Mouse (Mus musculus): Measurements from ENCODE around the gene Eftud2. TPM values are rescaled to one million over a fixed set of nuclear protein-coding genes. Genes with fewer than 3 reads are reported as not detected.

Gene Eftud2
- 148 and 168 TPM in 2 replicates for polyA plus RNA-seq (2014; fragmentation: Nextera tagmentation; extraction: Ambion mirVana)

DNA sequence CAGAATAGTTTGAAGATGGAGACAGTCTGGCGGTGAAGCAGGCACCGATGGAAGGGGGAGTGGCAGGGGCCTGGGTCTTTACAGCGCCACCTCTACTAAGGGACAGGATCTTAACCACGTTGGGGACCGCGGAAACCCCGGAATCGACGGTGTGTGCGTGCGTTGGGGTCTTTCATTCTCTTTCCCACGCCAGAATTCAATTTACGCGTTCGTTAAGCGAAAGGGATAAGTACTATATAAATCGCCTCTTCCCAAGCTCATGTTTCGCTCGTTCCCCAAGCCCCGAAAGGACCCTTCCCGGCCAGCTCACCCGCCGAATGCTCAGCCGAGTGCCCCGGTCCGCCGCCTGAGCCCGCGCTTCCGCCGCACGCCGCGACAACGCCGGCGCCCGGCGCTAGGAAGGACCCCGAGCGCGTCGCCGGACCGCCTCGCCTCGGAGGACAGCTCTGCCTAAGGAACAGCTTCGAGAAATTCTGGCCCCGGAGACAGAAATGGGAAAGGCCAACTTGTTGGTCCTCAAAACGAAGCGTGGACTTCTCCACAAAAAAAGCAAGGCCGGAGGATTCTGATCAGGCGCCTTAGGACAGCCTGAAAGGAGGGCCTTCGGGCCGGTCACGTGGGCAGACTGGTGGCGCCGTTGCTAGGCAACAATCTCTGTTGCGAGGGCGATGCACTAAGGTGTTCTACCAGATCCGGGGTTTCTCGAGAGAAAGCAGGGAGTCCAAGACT lies at the start of gene Eftud2, which contains the start of gene Ccdc103:
Gene Eftud2, minus strand, starts transcription at position 401 of the 729 bp plus-strand sequence.
Gene Ccdc103, plus strand, starts transcription at position 620 of the 729 bp plus-strand sequence.
- H3K36me3 ChIP-seq (ENCODE audit: control insufficient read depth, insufficient read depth, low read length), result peaks cover 17% of the 10 kb centered on the region; the same call in 1 of the 2 replicates
- peak within 1 kb of the TSS; percentile 91 for H3K4me3 ChIP-seq (ENCODE audit: low read depth, low read length)
- peak within 1 kb of the TSS; percentile 80 for H3K4me2 ChIP-seq (replicated peaks; ENCODE audit: low read depth, low read length)
- peaks cover 11% of the 10 kb centered on the region for H3K4me1 ChIP-seq (ENCODE audit: control insufficient read depth, insufficient read depth, low read length)
- H3K9ac ChIP-seq (replicated peaks; ENCODE audit: low read depth, low read length), result peak within 1 kb of the TSS; percentile 74
- H3K27ac ChIP-seq (ENCODE audit: low read length), result peak within 1 kb of the TSS; percentile 87
- peak; percentile 90 for ATAC-seq (ENCODE audit: insufficient number of reproducible peaks, insufficient read depth, low FRiP score, low read depth)
- H3K27me3 ChIP-seq (ENCODE audit: control insufficient read depth, insufficient read depth, low read length), result no peaks in the 10 kb centered on the region
- under 1% methylated on average over 62 of the region's 62 CpGs for WGBS
- no peaks in the 10 kb centered on the region for H3K9me3 ChIP-seq (ENCODE audit: control insufficient read depth, low read depth, low read length)

DNA sequence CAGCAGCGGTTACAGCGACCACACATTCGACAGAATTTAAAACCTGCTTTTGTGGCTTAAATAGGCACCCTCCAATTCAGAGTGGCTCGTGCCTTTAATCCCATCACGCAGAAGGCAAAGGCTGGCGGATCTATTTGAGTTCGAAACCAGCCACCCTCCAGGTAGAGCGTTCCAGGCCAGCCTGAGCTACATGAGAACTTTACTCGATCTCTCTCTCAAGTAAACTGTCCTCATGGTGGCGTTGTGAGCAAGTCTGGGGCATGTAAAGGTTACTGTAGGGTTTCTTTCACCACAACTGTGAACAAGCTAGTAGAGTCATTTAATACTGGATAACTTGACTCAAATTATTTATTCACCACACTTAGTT lies 44.5 kb upstream of the Eftud2 start:
- peak; percentile 34; the same call in 1 of the 2 replicates for ATAC-seq (ENCODE audit: insufficient number of reproducible peaks, insufficient read depth, low FRiP score, low read depth)
- Histone ChIP-seq H3K9me3 (ENCODE audit: control insufficient read depth, low read depth, low read length) (no peaks in the 10 kb centered on the region), H3K4me3 (ENCODE audit: low read depth, low read length) (peak overlapping the region; percentile 72), H3K36me3 (ENCODE audit: control insufficient read depth, insufficient read depth, low read length) (no peaks in the 10 kb centered on the region), H3K4me2 (replicated peaks; ENCODE audit: low read depth, low read length) (peak overlapping the region; percentile 50), H3K4me1 (ENCODE audit: control insufficient read depth, insufficient read depth, low read length) (peaks cover 13% of the 10 kb centered on the region; the same call in 1 of the 2 replicates), H3K27ac (ENCODE audit: low read length) (peak overlapping the region; percentile 95), H3K9ac (replicated peaks; ENCODE audit: low read depth, low read length) (peak overlapping the region; percentile 49), H3K27me3 (ENCODE audit: control insufficient read depth, insufficient read depth, low read length) (no peaks in the 10 kb centered on the region)
- 2% methylated on average over 10 of the region's 10 CpGs for WGBS

- Histone ChIP-seq H3K9ac (replicated peaks; ENCODE audit: low read depth, low read length) (peak within 1 kb of the TSS; percentile 49), H3K4me2 (replicated peaks; ENCODE audit: low read depth, low read length) (peak within 1 kb of the TSS; percentile 50), H3K36me3 (ENCODE audit: control insufficient read depth, insufficient read depth, low read length) (no peaks in the 10 kb centered on the region), H3K27me3 (ENCODE audit: control insufficient read depth, insufficient read depth, low read length) (no peaks in the 10 kb centered on the region), H3K4me1 (ENCODE audit: control insufficient read depth, insufficient read depth, low read length) (peaks cover 13% of the 10 kb centered on the region; the same call in 1 of the 2 replicates), H3K9me3 (ENCODE audit: control insufficient read depth, low read depth, low read length) (no peaks in the 10 kb centered on the region), H3K4me3 (ENCODE audit: low read depth, low read length) (peak within 1 kb of the TSS; percentile 72), H3K27ac (ENCODE audit: low read length) (peak within 1 kb of the TSS; percentile 95)
- WGBS, result under 1% methylated on average over 62 of the region's 62 CpGs
- peak; percentile 94 for ATAC-seq (ENCODE audit: insufficient number of reproducible peaks, insufficient read depth, low FRiP score, low read depth)
Measured at GRCm38 (mm10) chr11:102924557-102925350, 44.0 kb upstream of the Eftud2 start, which contains the start of gene Kif18b. Gene Kif18b, minus strand, starts transcription at chr11:102925124.

GRCm38 (mm10) chr11:102921491-102921890 lies 40.7 kb upstream of the Eftud2 start:
- peaks cover 13% of the 10 kb centered on the region; the same call in 1 of the 2 replicates for H3K4me1 ChIP-seq (ENCODE audit: control insufficient read depth, insufficient read depth, low read length)
- WGBS, result 65% methylated on average over 6 of the region's 6 CpGs
- H3K4me2 ChIP-seq (replicated peaks; ENCODE audit: low read depth, low read length), result no peak overlapping the region
- no peaks in the 10 kb centered on the region for H3K27me3 ChIP-seq (ENCODE audit: control insufficient read depth, insufficient read depth, low read length)
- ATAC-seq (ENCODE audit: insufficient number of reproducible peaks, insufficient read depth, low FRiP score, low read depth), result no peak
- H3K9me3 ChIP-seq (ENCODE audit: control insufficient read depth, low read depth, low read length), result no peaks in the 10 kb centered on the region
- H3K27ac ChIP-seq (ENCODE audit: low read length), result no peak overlapping the region
- no peaks in the 10 kb centered on the region for H3K36me3 ChIP-seq (ENCODE audit: control insufficient read depth, insufficient read depth, low read length)
- H3K4me3 ChIP-seq (ENCODE audit: low read depth, low read length), result no peak overlapping the region
- H3K9ac ChIP-seq (replicated peaks; ENCODE audit: low read depth, low read length), result no peak overlapping the region

DNA sequence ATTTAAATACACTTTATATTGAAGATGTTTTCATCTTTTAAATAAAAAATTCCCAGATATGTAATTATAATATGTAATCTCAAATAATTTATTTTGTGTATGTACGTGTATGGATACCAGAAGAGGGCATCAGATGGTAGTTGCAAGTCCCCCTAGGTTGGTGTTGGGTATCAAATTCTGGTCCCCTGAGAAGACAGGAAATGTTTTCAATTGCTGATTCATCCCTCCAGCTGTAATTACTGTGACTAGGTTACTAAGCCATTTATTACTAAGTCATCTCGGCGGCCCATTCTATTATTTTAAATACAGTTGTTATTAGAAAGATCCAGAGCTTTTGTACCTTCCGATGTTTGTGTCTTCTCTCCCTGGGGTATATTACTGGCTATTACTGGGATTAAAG lies 37.3 kb upstream of the Eftud2 start:
- H3K9me3 ChIP-seq (ENCODE audit: control insufficient read depth, low read depth, low read length), result no peaks in the 10 kb centered on the region
- peaks cover 9% of the 10 kb centered on the region; the same call in 1 of the 2 replicates for H3K4me1 ChIP-seq (ENCODE audit: control insufficient read depth, insufficient read depth, low read length)
- no peak overlapping the region for H3K27ac ChIP-seq (ENCODE audit: low read length)
- H3K9ac ChIP-seq (replicated peaks; ENCODE audit: low read depth, low read length), result no peak overlapping the region
- no peak for ATAC-seq (ENCODE audit: insufficient number of reproducible peaks, insufficient read depth, low FRiP score, low read depth)
- no peaks in the 10 kb centered on the region for H3K27me3 ChIP-seq (ENCODE audit: control insufficient read depth, insufficient read depth, low read length)
- H3K4me3 ChIP-seq (ENCODE audit: low read depth, low read length), result no peak overlapping the region
- 90% methylated on average over 4 of the region's 4 CpGs for WGBS
- peaks cover 26% of the 10 kb centered on the region for H3K36me3 ChIP-seq (ENCODE audit: control insufficient read depth, insufficient read depth, low read length)
- no peak overlapping the region for H3K4me2 ChIP-seq (replicated peaks; ENCODE audit: low read depth, low read length)

GRCm38 (mm10) chr11:102915380-102915779 lies 34.6 kb upstream of the Eftud2 start:
- no peak overlapping the region for H3K4me3 ChIP-seq (ENCODE audit: low read depth, low read length)
- H3K27me3 ChIP-seq (ENCODE audit: control insufficient read depth, insufficient read depth, low read length), result no peaks in the 10 kb centered on the region
- peaks cover 42% of the 10 kb centered on the region for H3K36me3 ChIP-seq (ENCODE audit: control insufficient read depth, insufficient read depth, low read length)
- no peak overlapping the region for H3K4me2 ChIP-seq (replicated peaks; ENCODE audit: low read depth, low read length)
- H3K9me3 ChIP-seq (ENCODE audit: control insufficient read depth, low read depth, low read length), result no peaks in the 10 kb centered on the region
- ATAC-seq (ENCODE audit: insufficient number of reproducible peaks, insufficient read depth, low FRiP score, low read depth), result no peak
- no peak overlapping the region for H3K27ac ChIP-seq (ENCODE audit: low read length)
- H3K4me1 ChIP-seq (ENCODE audit: control insufficient read depth, insufficient read depth, low read length), result no peaks in the 10 kb centered on the region
- no peak overlapping the region for H3K9ac ChIP-seq (replicated peaks; ENCODE audit: low read depth, low read length)
- WGBS, result 90% methylated on average over 9 of the region's 9 CpGs

- no peak overlapping the region for H3K9ac ChIP-seq (replicated peaks; ENCODE audit: low read depth, low read length)
- no peak overlapping the region for H3K4me2 ChIP-seq (replicated peaks; ENCODE audit: low read depth, low read length)
- H3K4me1 ChIP-seq (ENCODE audit: control insufficient read depth, insufficient read depth, low read length), result no peaks in the 10 kb centered on the region
- WGBS, result 79% methylated on average over 7 of the region's 7 CpGs
- ATAC-seq (ENCODE audit: insufficient number of reproducible peaks, insufficient read depth, low FRiP score, low read depth), result no peak
- no peaks in the 10 kb centered on the region for H3K9me3 ChIP-seq (ENCODE audit: control insufficient read depth, low read depth, low read length)
- no peaks in the 10 kb centered on the region for H3K27me3 ChIP-seq (ENCODE audit: control insufficient read depth, insufficient read depth, low read length)
- no peak overlapping the region for H3K27ac ChIP-seq (ENCODE audit: low read length)
- H3K4me3 ChIP-seq (ENCODE audit: low read depth, low read length), result no peak overlapping the region
- peaks cover 81% of the 10 kb centered on the region for H3K36me3 ChIP-seq (ENCODE audit: control insufficient read depth, insufficient read depth, low read length)
Measured at GRCm38 (mm10) chr11:102911376-102911775, 30.6 kb upstream of the Eftud2 start.

DNA sequence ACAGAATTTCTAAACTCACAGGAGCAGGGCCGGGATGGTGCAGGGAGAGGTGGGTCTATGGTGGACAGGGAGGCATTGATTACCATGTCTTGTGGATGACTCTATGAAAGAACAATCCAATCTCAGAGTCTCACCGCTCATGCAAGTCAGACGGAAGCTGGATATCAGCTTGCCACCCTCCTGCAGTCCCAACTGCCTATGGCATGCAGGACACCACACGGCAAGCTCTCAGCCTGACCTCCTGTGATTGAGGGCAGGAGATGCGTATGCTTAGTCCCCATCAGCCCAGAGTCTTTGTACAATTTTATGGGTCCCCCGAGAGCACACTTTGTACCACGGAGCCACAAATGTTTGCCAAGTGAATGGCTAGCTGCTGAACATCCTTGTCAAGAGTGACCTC lies 22.9 kb upstream of the Eftud2 start:
- Histone ChIP-seq H3K36me3 (ENCODE audit: control insufficient read depth, insufficient read depth, low read length) (peaks cover 31% of the 10 kb centered on the region), H3K9ac (replicated peaks; ENCODE audit: low read depth, low read length) (no peak overlapping the region), H3K27me3 (ENCODE audit: control insufficient read depth, insufficient read depth, low read length) (no peaks in the 10 kb centered on the region), H3K4me1 (ENCODE audit: control insufficient read depth, insufficient read depth, low read length) (no peaks in the 10 kb centered on the region), H3K4me3 (ENCODE audit: low read depth, low read length) (no peak overlapping the region), H3K9me3 (ENCODE audit: control insufficient read depth, low read depth, low read length) (no peaks in the 10 kb centered on the region), H3K4me2 (replicated peaks; ENCODE audit: low read depth, low read length) (no peak overlapping the region), H3K27ac (ENCODE audit: low read length) (no peak overlapping the region)
- no peak for ATAC-seq (ENCODE audit: insufficient number of reproducible peaks, insufficient read depth, low FRiP score, low read depth)
- 67% methylated on average over 7 of the region's 7 CpGs for WGBS

All from stomach, embryonic 14.5 days (tissue).